Mouse (Mus musculus): ENCODE results near the gene Plekhh3. TPM values are rescaled to one million over a fixed set of nuclear protein-coding genes. Genes with fewer than 3 reads are reported as not detected.

Plekhh3 gene
- polyA plus RNA-seq, 1 experiment from 2014 or later, result 4.5 TPM

- WGBS, result 23% methylated on average over 19 of the region's 19 CpGs
- ATAC-seq, result no peak
These were observed 50.5 kb downstream of the Plekhh3 start for GRCm38 (mm10) chr11:101120545-101121188.

DNA sequence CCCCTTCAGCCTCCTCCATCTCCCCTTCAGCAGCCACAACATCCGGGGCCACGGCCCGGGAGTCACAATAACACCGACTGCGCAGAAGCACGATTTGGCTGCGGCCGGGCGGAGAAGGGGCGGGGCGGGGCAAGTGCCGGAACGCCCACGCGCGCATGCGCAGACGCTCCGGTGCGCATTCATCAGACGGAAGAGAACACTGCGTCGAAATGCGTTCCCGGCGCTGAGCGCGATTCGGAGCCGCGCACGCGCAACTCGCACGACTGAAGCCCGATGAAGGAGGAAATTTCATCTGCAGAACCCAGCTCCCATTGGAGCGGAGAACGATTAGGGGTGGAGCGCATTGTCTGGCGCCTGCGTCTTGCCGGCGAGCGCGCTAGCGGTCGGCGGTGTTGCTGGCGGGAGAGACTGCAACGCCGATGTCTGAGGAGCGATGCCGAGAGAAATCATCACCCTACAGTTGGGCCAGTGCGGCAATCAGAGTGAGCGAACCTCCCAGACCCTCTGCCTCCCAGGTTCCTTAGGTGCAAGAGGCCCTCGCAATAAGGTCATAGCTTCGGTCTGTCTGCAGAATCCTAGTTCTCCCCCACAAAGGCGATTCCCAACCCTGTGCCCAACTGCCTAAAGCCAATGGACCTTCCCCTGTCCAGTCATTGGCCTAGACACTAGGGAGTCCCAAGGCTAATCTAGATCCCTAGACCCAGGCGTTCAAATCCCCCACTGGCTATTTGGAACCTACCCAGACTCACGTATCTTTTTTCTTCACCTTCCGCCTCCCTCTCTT lies 51.2 kb downstream of the Plekhh3 start, which contains the start of the genes Retreg3 and Tubg1:
Gene Retreg3, minus strand, starts transcription at position 133 of the 784 bp plus-strand sequence.
Gene Tubg1, plus strand, starts transcription at position 178 of the 784 bp plus-strand sequence.
- Histone ChIP-seq H3K27me3 (no peaks in the 10 kb centered on the region), H3K27ac (peak within 1 kb of the TSS; percentile 90), H3K4me2 (peak within 1 kb of the TSS; percentile 98), H3K9ac (peak within 1 kb of the TSS; percentile 95), H3K4me3 (peak within 1 kb of the TSS; percentile 87), H3K36me3 (ENCODE audit: poor library complexity, severe bottlenecking) (peaks cover 25% of the 10 kb centered on the region), H3K4me1 (peaks cover 54% of the 10 kb centered on the region), H3K9me3 (replicated peaks) (no peaks in the 10 kb centered on the region)
- peak; percentile 97 for ATAC-seq
- under 1% methylated on average over 61 of the region's 61 CpGs for WGBS

More at GRCm38 (mm10) chr11:101120545-101121188, 50.5 kb downstream of the Plekhh3 start:
- H3K4me1 ChIP-seq, result peaks cover 47% of the 10 kb centered on the region
- peak overlapping the region; percentile 90 for H3K27ac ChIP-seq
- no peaks in the 10 kb centered on the region for H3K27me3 ChIP-seq
- H3K4me2 ChIP-seq, result peak overlapping the region; percentile 98
- H3K9me3 ChIP-seq (replicated peaks), result no peaks in the 10 kb centered on the region
- H3K36me3 ChIP-seq (ENCODE audit: poor library complexity, severe bottlenecking), result peaks cover 32% of the 10 kb centered on the region
- H3K9ac ChIP-seq, result peak overlapping the region; percentile 91
- peak overlapping the region; percentile 87 for H3K4me3 ChIP-seq

GRCm38 (mm10) chr11:101119131-101119760 lies 51.9 kb downstream of the Plekhh3 start:
- peaks cover 57% of the 10 kb centered on the region for H3K4me1 ChIP-seq
- H3K4me2 ChIP-seq, result peak overlapping the region; percentile 98
- under 1% methylated on average over 38 of the region's 39 CpGs for WGBS
- ATAC-seq, result peak; percentile 77
- peak overlapping the region; percentile 80 for H3K27ac ChIP-seq
- H3K36me3 ChIP-seq (ENCODE audit: poor library complexity, severe bottlenecking), result peaks cover 19% of the 10 kb centered on the region
- H3K4me3 ChIP-seq, result peak overlapping the region; percentile 87
- peak overlapping the region; percentile 95 for H3K9ac ChIP-seq
- no peaks in the 10 kb centered on the region for H3K27me3 ChIP-seq
- H3K9me3 ChIP-seq (replicated peaks), result no peaks in the 10 kb centered on the region

GRCm38 (mm10) chr11:101118105-101118504 lies 53.0 kb downstream of the Plekhh3 start:
- Histone ChIP-seq H3K4me1 (peaks cover 57% of the 10 kb centered on the region), H3K9ac (peak overlapping the region; percentile 95), H3K36me3 (ENCODE audit: poor library complexity, severe bottlenecking) (peaks cover 9% of the 10 kb centered on the region), H3K27me3 (no peaks in the 10 kb centered on the region), H3K4me2 (peak overlapping the region; percentile 98), H3K9me3 (replicated peaks) (no peaks in the 10 kb centered on the region), H3K4me3 (peak overlapping the region; percentile 87), H3K27ac (no peak overlapping the region)
- ATAC-seq, result no peak
- WGBS, result 58% methylated on average over 4 of the region's 4 CpGs

GRCm38 (mm10) chr11:101115564-101115963 lies 55.6 kb downstream of the Plekhh3 start:
- peak overlapping the region; percentile 10; the same call in 1 of the 2 replicates for H3K4me2 ChIP-seq
- H3K4me1 ChIP-seq, result peaks cover 44% of the 10 kb centered on the region
- ATAC-seq, result no peak
- H3K27me3 ChIP-seq, result no peaks in the 10 kb centered on the region
- 28% methylated on average over 2 of the region's 2 CpGs for WGBS
- H3K9me3 ChIP-seq (replicated peaks), result no peaks in the 10 kb centered on the region
- no peak overlapping the region for H3K4me3 ChIP-seq
- peak overlapping the region; percentile 52; the same call in 1 of the 2 replicates for H3K27ac ChIP-seq
- H3K9ac ChIP-seq, result peak overlapping the region; percentile 3
- H3K36me3 ChIP-seq (ENCODE audit: poor library complexity, severe bottlenecking), result 0 out of 2 replicates have a peak, but pooled peaks cover 4% of the 10 kb centered on the region

Small RNAs within 50 kb of the gene (microRNA-seq; reads per million reads assigned to microRNA genes)
- not detected for gene Gm27626

Other genes starting within 250 kb of the Plekhh3 start
- gene Stat3, start 231.8 kb downstream of the Plekhh3 start, polyA plus RNA-seq (2015; fragmentation: Nextera tagmentation; extraction: Ambion mirVana), result 24.6 and 29.1 TPM in 2 replicates
- gene Cavin1, start 200.5 kb downstream of the Plekhh3 start, polyA plus RNA-seq (2015; fragmentation: Nextera tagmentation; extraction: Ambion mirVana), result 19.5 and 23.4 TPM in 2 replicates
- gene Atp6v0a1, start 161.9 kb downstream of the Plekhh3 start, polyA plus RNA-seq (2015; fragmentation: Nextera tagmentation; extraction: Ambion mirVana), result 52.9 and 56.3 TPM in 2 replicates
- gene Naglu, start 101.3 kb downstream of the Plekhh3 start, polyA plus RNA-seq (2015; fragmentation: Nextera tagmentation; extraction: Ambion mirVana), result 4.8 and 6.5 TPM in 2 replicates
- gene Hsd17b1, start 92.9 kb downstream of the Plekhh3 start, polyA plus RNA-seq (2015; fragmentation: Nextera tagmentation; extraction: Ambion mirVana), result not detected in 2 replicates
- gene Coasy, start 88.8 kb downstream of the Plekhh3 start, polyA plus RNA-seq (2015; fragmentation: Nextera tagmentation; extraction: Ambion mirVana), result 45.8 and 48.2 TPM in 2 replicates
- gene Mlx, start 84.1 kb downstream of the Plekhh3 start, polyA plus RNA-seq (2015; fragmentation: Nextera tagmentation; extraction: Ambion mirVana), result 71.1 and 81.2 TPM in 2 replicates
- gene Psmc3ip, start 75.9 kb downstream of the Plekhh3 start, polyA plus RNA-seq (2015; fragmentation: Nextera tagmentation; extraction: Ambion mirVana), result 63.3 and 64.1 TPM in 2 replicates
- gene Retreg3, start 51.5 kb downstream of the Plekhh3 start, polyA plus RNA-seq (2015; fragmentation: Nextera tagmentation; extraction: Ambion mirVana), result 18.6 and 20.8 TPM in 2 replicates
- gene Tubg1, start 51.4 kb downstream of the Plekhh3 start, polyA plus RNA-seq (2015; fragmentation: Nextera tagmentation; extraction: Ambion mirVana), result 108 and 112 TPM in 2 replicates
- gene Tubg2, start 15.4 kb downstream of the Plekhh3 start, polyA plus RNA-seq (2015; fragmentation: Nextera tagmentation; extraction: Ambion mirVana), result 14.6 and 16.4 TPM in 2 replicates
- gene Cntnap1, start 828 bp downstream of the Plekhh3 start, polyA plus RNA-seq (2015; fragmentation: Nextera tagmentation; extraction: Ambion mirVana), result 0.36 and 0.42 TPM in 2 replicates
- gene Ccr10, start 4.1 kb upstream of the Plekhh3 start, polyA plus RNA-seq (2015; fragmentation: Nextera tagmentation; extraction: Ambion mirVana), result 0.10 TPM in 1 of 2 replicates, not detected in the other
- gene Ezh1, start 55.1 kb upstream of the Plekhh3 start, polyA plus RNA-seq (2015; fragmentation: Nextera tagmentation; extraction: Ambion mirVana), result 12.1 and 13.8 TPM in 2 replicates
- gene Ramp2, start 74.7 kb upstream of the Plekhh3 start, polyA plus RNA-seq (2015; fragmentation: Nextera tagmentation; extraction: Ambion mirVana), result 43.9 and 55.3 TPM in 2 replicates
- gene Vps25, start 82.4 kb upstream of the Plekhh3 start, polyA plus RNA-seq (2015; fragmentation: Nextera tagmentation; extraction: Ambion mirVana), result 92.6 and 109 TPM in 2 replicates
- gene Wnk4, start 89.2 kb upstream of the Plekhh3 start, polyA plus RNA-seq (2015; fragmentation: Nextera tagmentation; extraction: Ambion mirVana), result 4.4 and 4.5 TPM in 2 replicates
- gene Cntd1, start 107.7 kb upstream of the Plekhh3 start, polyA plus RNA-seq (2015; fragmentation: Nextera tagmentation; extraction: Ambion mirVana), result 1.2 and 1.9 TPM in 2 replicates
- gene Coa3, start 107.8 kb upstream of the Plekhh3 start, polyA plus RNA-seq (2015; fragmentation: Nextera tagmentation; extraction: Ambion mirVana), result 190 and 203 TPM in 2 replicates
- gene Becn1, start 130.9 kb upstream of the Plekhh3 start, polyA plus RNA-seq (2015; fragmentation: Nextera tagmentation; extraction: Ambion mirVana), result 164 and 175 TPM in 2 replicates
- 144 and 145 TPM in 2 replicates for gene Psme3, start 144.9 kb upstream of the Plekhh3 start, polyA plus RNA-seq (2015; fragmentation: Nextera tagmentation; extraction: Ambion mirVana)
- 1.7 and 2.2 TPM in 2 replicates for gene Aoc2, start 153.7 kb upstream of the Plekhh3 start, polyA plus RNA-seq (2015; fragmentation: Nextera tagmentation; extraction: Ambion mirVana)
- gene Aoc3, start 159.3 kb upstream of the Plekhh3 start, polyA plus RNA-seq (2015; fragmentation: Nextera tagmentation; extraction: Ambion mirVana), result not detected in 2 replicates
- not detected in 2 replicates for gene G6pc, start 196.2 kb upstream of the Plekhh3 start, polyA plus RNA-seq (2015; fragmentation: Nextera tagmentation; extraction: Ambion mirVana)
- 101 and 113 TPM in 2 replicates for gene Aarsd1, start 246.3 kb upstream of the Plekhh3 start, polyA plus RNA-seq (2015; fragmentation: Nextera tagmentation; extraction: Ambion mirVana)

Measured in forebrain, embryonic 13.5 days (tissue).